Mouse (Mus musculus) urinary bladder, postnatal 36 days (tissue): ENCODE data around the gene Snap91.
A peak's percentile ranks its signal among the peaks of the same experiment; 100 is the strongest.

Experiments
- DNase-seq, 2 experiments: peaks; one replicate each; pipeline ENCODE4 v3.0.0; 2022; ENCODE audit warnings: low spot score in 2 of 2, mixed read lengths in 1 of 2

The Snap91 gene

GRCm38 (mm10) chr9:86744041-86744440 is 136.4 kb downstream of the Snap91 start:
- DNase-seq = no peak

- DNase-seq = no peak
Measured at GRCm38 (mm10) chr9:86742959-86743911, 137.2 kb downstream of the Snap91 start, which contains the start of gene Prss35. TSS of gene Prss35 (plus strand) at chr9:86743649.

- DNase-seq = no peak
Measured at GRCm38 (mm10) chr9:86739971-86740370, 140.5 kb downstream of the Snap91 start.

DNA sequence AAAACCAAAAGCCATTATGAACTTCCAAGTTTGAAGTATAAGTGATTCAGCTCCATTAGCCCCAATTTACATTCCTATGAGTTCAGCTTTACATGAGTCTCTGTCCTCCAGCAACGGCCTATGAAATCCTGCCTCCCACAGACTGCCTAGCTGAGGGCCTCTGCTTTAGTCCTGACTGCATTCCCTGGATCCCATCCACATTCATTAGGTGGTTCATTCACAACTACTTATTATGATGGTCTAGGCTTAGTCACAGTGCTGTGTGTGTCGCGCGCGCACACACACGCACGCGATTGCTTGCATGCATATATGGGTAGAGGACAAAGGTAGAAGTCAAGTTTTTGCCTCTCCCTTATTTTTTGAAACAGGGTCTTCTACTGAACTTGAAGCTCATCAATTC is 141.7 kb downstream of the Snap91 start:
- no peak for DNase-seq

DNA sequence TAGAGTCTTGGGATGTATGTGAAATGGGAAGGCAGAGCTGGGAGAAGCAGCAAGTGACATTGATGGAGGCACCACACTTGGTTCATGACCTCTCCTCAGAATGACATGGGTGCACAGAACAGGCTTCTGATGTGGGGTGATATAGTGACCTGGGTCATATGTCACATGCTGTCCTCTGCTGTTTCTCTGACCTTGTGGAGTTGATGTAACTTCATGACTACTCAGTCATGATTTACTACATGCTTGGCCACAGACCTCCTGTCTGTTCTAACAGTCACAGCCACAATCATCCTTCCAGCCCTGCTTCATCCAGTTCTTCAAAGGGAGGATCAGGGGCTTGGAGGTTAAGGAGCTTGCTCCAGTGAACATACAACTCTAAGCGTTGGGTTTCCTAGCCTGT is 142.4 kb downstream of the Snap91 start:
- no peak for DNase-seq

- no peak for DNase-seq
Measured at GRCm38 (mm10) chr9:86736991-86737390, 143.5 kb downstream of the Snap91 start.

DNA sequence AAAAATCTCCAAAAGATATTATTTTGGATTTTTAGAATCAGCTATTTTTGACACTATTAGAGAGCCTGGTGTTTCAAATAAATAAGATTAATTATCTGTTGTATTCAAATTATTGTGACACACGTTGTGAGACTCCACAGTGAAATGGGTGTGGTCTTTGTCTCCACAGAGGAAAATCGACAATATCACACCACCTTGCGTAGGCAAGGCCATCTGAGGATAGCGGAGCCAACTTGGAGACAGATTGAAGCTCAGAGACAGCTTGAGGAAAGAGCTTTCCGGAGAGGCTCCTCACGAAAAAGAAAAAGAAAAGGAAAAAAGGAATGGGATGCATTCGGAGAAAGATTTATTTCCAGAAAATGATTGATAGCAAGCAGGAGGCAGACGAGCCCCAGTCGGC is 145.7 kb downstream of the Snap91 start:
- no peak for DNase-seq

DNA sequence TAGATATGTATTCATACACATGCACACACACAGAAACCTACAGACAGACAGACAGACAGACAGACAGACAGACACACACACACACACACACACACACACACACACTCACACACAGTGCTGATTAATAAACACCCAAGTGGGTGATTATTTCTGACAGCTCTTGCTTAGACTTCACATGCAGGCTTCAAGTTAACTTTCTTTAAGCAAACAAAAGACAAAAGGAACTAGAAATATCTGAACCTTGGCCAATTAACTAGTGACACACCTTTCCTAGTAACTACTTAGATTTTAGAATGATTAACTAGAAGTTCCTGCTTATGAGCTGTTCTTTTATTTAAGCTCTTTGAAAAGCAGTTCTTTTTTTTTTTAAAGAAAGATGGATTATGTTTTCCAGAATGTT is 146.1 kb downstream of the Snap91 start:
- DNase-seq = no peak

DNA sequence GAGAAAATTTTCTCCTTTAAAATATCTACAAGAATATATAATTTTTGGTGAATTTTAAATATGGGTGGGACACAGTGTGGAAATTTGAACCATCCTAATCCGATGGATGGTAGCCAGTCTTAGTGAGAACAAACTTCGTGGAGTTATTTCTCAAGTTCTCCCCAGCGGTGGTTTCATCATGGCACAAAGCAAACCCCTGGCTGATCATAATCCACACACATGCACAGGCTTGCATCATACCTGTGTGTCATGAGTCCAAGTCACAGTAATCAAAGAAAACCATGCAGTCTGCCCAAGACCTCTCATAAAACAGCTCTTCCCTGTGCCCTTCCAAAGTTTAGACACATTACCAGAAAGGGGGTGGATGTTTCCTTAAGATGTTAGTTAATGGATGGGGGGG is 150.6 kb downstream of the Snap91 start:
- DNase-seq = peak; percentile 10 to 46

DNA sequence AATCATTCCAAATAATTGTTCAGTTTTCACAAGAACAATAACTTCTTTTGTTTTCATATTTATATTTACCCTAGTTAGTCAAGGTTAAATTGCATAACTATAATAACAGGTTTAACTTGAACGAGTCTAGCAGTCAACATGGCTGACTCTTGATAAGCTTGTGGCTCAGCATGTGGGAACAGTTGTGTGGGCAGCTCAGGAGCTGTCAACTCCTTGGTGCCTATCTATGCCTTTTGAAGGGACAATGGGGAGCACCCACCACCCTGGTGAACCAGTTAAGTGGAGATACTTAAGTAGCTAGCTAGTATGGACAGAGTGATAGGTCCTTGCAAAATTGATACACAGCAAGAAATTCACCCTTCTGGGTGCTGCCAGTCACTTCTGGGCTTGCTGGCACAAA is 151.4 kb downstream of the Snap91 start:
- DNase-seq = no peak

DNA sequence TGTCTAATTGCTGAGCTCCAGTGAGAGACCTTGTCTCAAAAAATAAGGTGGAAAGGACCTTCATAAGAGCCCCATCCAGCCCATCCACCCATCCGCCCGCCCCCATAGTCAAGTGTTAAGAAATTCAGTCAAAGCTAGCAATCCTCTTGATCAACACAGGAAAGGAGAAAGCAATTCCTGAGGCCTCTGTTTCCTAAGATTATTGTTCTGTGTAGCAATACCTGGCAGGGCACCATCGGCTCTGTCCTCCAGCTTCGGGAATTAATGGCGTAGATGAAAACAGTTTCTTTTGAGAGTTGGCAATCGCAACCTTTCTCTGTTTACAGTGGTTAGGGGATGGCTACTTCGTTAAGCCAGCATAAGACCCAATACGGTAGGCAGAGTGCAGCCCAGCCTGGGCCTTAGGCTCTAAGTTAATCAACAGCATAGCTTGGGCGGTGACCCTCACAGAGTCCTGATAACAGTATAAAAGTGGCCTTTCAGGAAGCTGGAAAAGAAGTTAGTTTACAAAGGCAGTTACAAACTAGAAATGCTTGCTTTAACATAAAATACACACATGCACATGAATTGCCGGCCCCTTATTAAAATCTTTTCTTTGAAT is 152.1 kb downstream of the Snap91 start:
- peak in 1 of 2 experiments; percentile 35 for DNase-seq

DNA sequence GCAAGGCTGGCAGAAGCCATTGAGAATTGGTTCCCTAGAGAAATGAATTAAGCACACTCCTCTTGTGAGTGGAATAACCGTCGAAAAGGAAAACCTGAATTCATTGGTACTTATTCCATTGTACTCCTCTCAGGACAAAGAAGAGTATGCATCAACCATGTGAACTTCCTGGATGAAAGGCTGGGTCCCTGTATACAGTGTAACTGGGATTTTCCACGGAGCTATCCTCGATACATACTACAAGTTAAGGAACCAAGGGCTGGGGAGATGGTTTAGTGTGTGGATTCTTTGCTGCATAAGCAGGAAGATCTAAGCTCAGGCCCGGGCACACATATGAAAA is 154.1 kb downstream of the Snap91 start:
- no peak for DNase-seq

DNA sequence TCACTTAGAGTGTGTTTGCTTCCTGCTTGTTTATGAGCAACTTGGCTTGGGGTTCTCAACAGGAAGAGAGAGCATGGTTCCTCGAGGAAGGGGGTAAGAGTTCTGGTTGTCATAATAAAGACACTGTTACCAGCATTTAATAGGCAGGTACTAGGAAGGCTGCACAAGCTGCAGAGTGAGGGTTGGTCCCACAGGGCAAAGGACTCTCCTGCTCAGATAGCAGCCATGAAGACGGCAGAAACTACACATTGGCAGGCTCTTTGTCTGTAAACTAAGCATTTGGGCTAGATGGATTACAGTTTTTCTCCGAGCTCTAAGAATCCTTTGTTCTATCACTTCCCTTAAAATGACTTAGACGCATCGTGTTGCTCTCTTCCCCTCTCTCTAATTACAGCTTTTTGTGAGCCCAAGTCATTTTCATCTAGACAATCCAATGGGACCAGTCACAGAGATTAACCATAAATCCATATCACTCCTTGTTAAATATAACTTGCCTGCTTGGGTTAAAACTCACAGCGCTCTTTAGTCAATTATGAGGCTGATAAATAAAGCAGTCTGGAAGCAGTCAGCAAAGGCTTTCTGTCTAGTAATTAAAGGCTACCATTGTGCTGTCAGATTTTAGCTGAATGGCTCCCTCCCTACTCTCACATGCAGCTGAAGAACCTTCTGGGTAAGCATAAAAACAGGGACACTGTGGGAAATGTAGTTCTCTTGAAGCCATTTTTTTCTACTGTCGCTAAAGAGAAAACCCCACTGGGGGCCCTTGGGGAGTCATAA is 154.7 kb downstream of the Snap91 start:
- no peak for DNase-seq

- no peak for DNase-seq
Measured at GRCm38 (mm10) chr9:86725066-86725465, 155.4 kb downstream of the Snap91 start.

DNA sequence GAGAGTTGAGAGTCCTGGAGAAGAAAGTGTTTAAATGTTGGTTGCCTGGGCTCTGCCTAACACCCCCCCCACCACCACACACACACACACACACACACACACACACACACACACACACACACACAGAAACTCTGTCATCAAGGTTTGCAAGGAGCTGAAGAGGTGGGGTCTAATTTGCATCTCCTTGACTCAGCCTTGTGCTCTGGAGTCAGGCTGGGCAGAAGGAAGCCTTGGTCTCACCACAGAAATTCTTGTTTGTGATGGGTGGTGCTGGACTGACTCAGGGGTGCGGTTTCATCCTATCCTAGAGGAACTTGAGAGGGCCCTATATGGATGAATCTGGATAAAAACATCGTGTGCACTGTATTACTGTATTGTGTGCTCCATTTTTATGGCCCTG is 159.7 kb downstream of the Snap91 start:
- no peak for DNase-seq

GRCm38 (mm10) chr9:86720227-86720626 is 160.2 kb downstream of the Snap91 start:
- no peak for DNase-seq

DNA sequence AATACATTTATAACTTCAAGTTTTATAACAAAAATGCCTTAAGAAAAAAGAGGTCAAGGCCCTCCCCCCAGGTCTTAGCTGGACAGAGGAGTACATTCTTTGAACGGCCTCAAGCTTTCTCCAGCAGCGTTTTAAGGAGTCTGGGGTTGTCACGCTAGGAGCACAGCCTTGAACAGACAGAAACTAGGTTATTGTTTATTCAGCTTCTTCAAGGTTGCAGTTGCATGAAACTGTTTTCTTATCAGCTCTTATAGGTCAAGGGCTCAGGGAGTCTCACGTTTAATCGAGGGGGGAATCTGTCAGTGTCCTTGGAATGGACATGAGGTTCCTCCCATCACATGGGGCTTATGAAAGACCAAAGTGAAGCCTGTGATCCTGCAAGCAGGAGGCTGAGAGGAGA is 163.3 kb downstream of the Snap91 start:
- no peak for DNase-seq

GRCm38 (mm10) chr9:86716540-86716939 is 163.9 kb downstream of the Snap91 start:
- no peak for DNase-seq
